Mouse (Mus musculus): Measurements from ENCODE around the gene Col6a5. TPM values are rescaled to one million over a fixed set of nuclear protein-coding genes. Genes with fewer than 3 reads are reported as not detected.

The Col6a5 gene
- polyA plus RNA-seq (2015; fragmentation: Nextera tagmentation; extraction: Ambion mirVana) = 0.06 TPM in 1 of 2 replicates, not detected in the other

DNA sequence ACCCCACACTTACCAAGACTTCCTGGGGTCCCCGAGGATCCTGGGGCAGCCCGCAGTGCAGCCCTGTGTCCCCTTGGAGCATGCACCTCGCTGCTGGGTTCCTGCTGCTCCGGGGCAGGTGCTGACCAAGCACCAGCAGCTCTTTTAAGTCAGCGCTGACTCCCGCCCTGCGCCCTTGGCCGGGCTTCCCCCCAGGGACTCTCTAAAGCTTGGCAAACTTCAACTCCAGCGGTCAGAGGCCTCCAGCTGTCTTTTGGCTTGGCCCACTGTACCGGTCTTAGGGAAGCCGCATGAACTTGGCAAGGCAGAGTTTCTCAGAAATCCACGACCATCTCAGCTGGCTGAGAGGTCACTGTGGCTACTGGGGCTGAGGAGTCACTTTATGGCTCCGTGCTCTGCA lies at the start of gene Col6a5:
TSS of gene Col6a5 (minus strand) at position 111 of the 400 bp plus-strand sequence.
- 24% methylated on average over 13 of the region's 13 CpGs for WGBS (ENCODE audit: insufficient replicate concordance)
- Histone ChIP-seq H3K27ac (replicated peaks) (no peak within 1 kb of the TSS), H3K4me2 (no peak within 1 kb of the TSS)

DNA sequence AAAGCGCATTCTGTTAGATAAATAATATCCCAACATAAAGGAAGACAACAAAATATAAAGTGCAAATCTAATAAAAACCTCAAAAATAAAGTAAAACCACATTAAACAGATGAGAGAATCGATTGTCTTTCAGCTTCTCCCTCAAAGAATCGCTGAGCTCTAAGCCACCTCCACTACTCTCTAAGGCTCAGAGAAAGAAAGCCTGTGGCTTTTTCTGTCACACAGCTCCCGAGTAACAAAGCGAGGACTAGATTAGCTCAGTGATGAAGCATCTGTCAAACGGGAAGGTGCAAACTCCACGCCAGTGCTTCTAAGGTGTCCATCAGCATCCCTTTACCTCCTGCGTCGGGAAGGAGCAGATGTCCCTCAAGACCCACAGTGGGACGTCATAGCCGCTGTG lies 37.5 kb upstream of the Col6a5 start:
- H3K4me2 ChIP-seq = no peak overlapping the region
- no peaks in the 10 kb centered on the region for H3K9me3 ChIP-seq (replicated peaks)
- ATAC-seq (ENCODE audit: insufficient read depth) = no peak
- H3K36me3 ChIP-seq (replicated peaks) = no peaks in the 10 kb centered on the region
- H3K27ac ChIP-seq (replicated peaks) = no peak overlapping the region
- no peaks in the 10 kb centered on the region for H3K4me1 ChIP-seq (replicated peaks)
- WGBS (ENCODE audit: insufficient replicate concordance) = 45% methylated on average over 11 of the region's 11 CpGs
- no peak overlapping the region for H3K4me3 ChIP-seq (replicated peaks)
- no peak overlapping the region for H3K9ac ChIP-seq
- H3K27me3 ChIP-seq = no peaks in the 10 kb centered on the region

More for the DNA sequence above, at the start of gene Col6a5:
- no peaks in the 10 kb centered on the region for H3K36me3 ChIP-seq (replicated peaks)
- ATAC-seq (ENCODE audit: insufficient read depth) = no peak
- 0 out of 2 replicates have a peak, but pooled peaks cover 6% of the 10 kb centered on the region for H3K4me1 ChIP-seq (replicated peaks)
- H3K4me3 ChIP-seq (replicated peaks) = no peak within 1 kb of the TSS
- no peaks in the 10 kb centered on the region for H3K9me3 ChIP-seq (replicated peaks)
- 0 out of 2 replicates have a peak, but pooled peaks cover 5% of the 10 kb centered on the region for H3K27me3 ChIP-seq
- no peak within 1 kb of the TSS for H3K9ac ChIP-seq

DNA sequence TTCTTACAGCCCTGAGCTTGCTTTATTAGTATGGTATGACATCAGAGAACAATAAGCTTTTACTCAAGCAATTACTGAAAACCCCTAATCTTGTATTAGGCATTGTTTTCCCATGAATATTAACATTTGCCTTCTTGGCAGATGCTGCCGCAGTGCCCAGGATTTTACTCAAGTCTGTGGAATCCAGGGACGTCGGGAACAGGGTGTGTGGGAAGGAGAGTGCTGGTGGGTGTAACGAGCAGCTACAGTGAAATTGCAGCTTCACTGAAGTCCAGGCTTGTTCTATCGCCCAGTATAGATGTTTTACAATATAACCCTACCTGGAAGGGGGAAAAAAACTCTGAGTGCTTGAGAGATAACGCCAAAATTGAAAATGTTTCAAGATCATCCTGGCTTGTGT lies 32.0 kb upstream of the Col6a5 start:
- Histone ChIP-seq H3K36me3 (replicated peaks) (no peaks in the 10 kb centered on the region), H3K4me2 (no peak overlapping the region), H3K9me3 (replicated peaks) (no peaks in the 10 kb centered on the region), H3K4me3 (replicated peaks) (no peak overlapping the region), H3K9ac (no peak overlapping the region), H3K27me3 (no peaks in the 10 kb centered on the region), H3K27ac (replicated peaks) (no peak overlapping the region), H3K4me1 (replicated peaks) (no peaks in the 10 kb centered on the region)
- 62% methylated on average over 6 of the region's 6 CpGs for WGBS (ENCODE audit: insufficient replicate concordance)
- no peak for ATAC-seq (ENCODE audit: insufficient read depth)

DNA sequence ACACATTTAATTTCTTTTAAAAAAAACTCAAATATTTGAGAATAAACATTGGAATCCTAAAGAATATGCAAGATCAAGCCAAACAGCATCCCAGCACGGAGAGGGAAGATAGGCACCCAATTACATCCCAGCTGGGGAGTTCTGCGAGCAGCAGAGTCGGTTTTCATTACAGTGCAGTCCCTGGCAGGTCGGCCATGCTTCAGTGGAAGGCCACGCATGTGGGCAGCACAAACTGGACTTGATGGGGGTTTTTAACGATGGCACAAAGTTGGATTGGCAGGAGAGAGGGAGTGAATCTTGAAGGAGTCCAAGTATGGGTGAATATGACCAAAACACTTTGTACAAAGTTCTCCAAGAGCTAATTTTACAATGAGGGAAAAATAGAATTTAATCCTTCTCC lies 29.7 kb upstream of the Col6a5 start:
- H3K27ac ChIP-seq (replicated peaks) = no peak overlapping the region
- no peaks in the 10 kb centered on the region for H3K36me3 ChIP-seq (replicated peaks)
- no peak overlapping the region for H3K4me2 ChIP-seq
- H3K9me3 ChIP-seq (replicated peaks) = no peaks in the 10 kb centered on the region
- H3K4me1 ChIP-seq (replicated peaks) = no peaks in the 10 kb centered on the region
- no peak for ATAC-seq (ENCODE audit: insufficient read depth)
- no peaks in the 10 kb centered on the region for H3K27me3 ChIP-seq
- H3K9ac ChIP-seq = no peak overlapping the region
- 56% methylated on average over 6 of the region's 6 CpGs for WGBS (ENCODE audit: insufficient replicate concordance)
- H3K4me3 ChIP-seq (replicated peaks) = no peak overlapping the region

DNA sequence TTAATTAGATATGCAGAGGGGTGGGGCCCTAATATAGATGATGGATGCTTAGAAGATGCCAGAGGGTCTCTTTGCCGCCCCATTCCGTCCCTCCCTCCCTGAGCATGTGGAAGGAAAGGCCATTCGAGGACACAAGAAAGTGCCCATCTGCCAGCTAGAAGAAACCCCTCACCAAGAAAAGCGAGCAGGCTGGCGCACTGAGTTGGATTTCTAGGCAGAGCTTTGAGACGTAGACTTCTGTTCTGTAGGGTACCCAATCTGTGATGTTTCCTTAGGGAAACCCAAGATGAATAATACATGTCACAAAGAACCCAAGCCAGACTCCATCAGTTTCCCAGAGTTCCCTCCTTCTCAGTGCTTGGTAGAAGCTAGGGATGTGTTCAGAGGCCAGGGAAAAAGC lies 29.0 kb upstream of the Col6a5 start:
- H3K36me3 ChIP-seq (replicated peaks) = no peaks in the 10 kb centered on the region
- no peak for ATAC-seq (ENCODE audit: insufficient read depth)
- no peaks in the 10 kb centered on the region for H3K27me3 ChIP-seq
- H3K27ac ChIP-seq (replicated peaks) = no peak overlapping the region
- WGBS (ENCODE audit: insufficient replicate concordance) = 62% methylated on average over 6 of the region's 6 CpGs
- no peak overlapping the region for H3K4me3 ChIP-seq (replicated peaks)
- H3K9me3 ChIP-seq (replicated peaks) = no peaks in the 10 kb centered on the region
- H3K9ac ChIP-seq = no peak overlapping the region
- no peak overlapping the region for H3K4me2 ChIP-seq
- no peaks in the 10 kb centered on the region for H3K4me1 ChIP-seq (replicated peaks)

DNA sequence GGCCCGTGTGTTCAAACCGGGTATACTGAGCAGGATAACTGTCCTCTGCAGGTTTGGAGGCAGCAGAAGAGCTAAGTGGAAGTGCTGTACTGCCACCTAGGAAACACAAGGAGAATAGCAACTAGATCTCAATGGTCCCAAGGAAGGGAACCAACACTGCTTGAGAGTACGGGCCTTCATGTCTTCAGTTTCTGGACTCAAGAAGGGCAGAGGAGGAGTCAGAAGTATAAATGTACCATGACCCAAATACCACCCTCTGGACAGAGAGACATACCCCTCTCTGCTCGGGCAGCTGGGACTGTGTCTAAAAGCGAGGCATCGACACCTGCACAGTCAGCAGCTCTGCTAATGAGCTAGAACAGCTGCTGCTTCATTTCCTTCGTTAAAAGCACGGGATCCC lies 27.7 kb upstream of the Col6a5 start:
- Histone ChIP-seq H3K9me3 (replicated peaks) (no peaks in the 10 kb centered on the region), H3K27me3 (no peaks in the 10 kb centered on the region), H3K4me2 (no peak overlapping the region), H3K9ac (no peak overlapping the region), H3K36me3 (replicated peaks) (no peaks in the 10 kb centered on the region), H3K4me3 (replicated peaks) (no peak overlapping the region), H3K27ac (replicated peaks) (no peak overlapping the region), H3K4me1 (replicated peaks) (no peaks in the 10 kb centered on the region)
- ATAC-seq (ENCODE audit: insufficient read depth) = no peak
- 51% methylated on average over 8 of the region's 8 CpGs for WGBS (ENCODE audit: insufficient replicate concordance)

DNA sequence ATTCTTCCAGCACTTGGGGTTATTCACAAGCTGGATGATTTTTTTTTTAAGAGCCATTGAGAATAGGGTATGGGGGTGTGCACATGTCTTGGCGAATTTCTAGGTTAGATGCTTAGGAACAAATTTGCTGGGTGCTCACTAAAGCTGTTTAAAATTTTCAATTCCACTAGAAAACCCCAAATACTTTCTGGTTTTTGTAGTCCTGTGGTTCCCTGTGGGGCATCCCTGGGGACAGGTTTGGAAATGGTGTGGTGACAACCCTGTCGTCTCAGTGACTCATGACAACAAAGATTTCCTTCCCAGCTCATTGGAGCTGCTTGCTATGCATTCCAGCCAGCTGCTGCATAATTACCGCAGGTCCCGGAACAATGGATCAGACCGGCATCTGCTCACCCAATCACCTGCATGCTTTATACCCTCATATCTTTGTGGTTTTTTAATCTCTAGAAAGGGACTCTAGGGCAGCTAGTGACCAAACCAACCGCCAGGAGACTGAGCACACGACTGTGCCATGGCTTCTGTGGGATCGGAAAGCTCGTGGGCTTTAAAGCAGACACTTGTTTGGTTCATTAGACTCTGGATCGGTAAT lies 24.6 kb upstream of the Col6a5 start:
- Histone ChIP-seq H3K9me3 (replicated peaks) (no peaks in the 10 kb centered on the region), H3K9ac (no peak overlapping the region), H3K27me3 (no peaks in the 10 kb centered on the region), H3K27ac (replicated peaks) (no peak overlapping the region), H3K36me3 (replicated peaks) (no peaks in the 10 kb centered on the region), H3K4me2 (no peak overlapping the region), H3K4me1 (replicated peaks) (no peaks in the 10 kb centered on the region), H3K4me3 (replicated peaks) (no peak overlapping the region)
- WGBS (ENCODE audit: insufficient replicate concordance) = 37% methylated on average over 10 of the region's 10 CpGs
- no peak for ATAC-seq (ENCODE audit: insufficient read depth)

DNA sequence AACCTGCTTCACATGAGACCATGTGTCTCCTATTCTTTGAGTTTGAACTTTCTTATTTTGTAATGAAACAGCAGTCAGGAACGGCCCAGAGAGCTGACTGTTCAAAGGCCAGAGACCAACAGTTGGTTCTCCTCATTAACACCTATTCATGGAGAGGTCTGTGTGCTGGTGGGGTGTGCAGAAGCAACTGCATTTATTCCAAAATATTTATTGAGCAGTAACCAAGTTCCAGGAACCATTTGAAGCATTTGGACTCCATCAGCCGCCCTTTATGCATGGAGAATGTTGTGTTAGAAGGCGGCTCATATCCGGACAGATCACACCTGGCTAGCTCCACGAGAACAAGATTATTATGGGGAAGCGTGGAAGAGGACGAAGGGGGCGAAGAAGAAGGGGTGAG lies 18.0 kb upstream of the Col6a5 start:
- no peak overlapping the region for H3K9ac ChIP-seq
- H3K4me1 ChIP-seq (replicated peaks) = no peaks in the 10 kb centered on the region
- no peak overlapping the region for H3K27ac ChIP-seq (replicated peaks)
- no peak for ATAC-seq (ENCODE audit: insufficient read depth)
- 71% methylated on average over 8 of the region's 8 CpGs for WGBS (ENCODE audit: insufficient replicate concordance)
- no peak overlapping the region for H3K4me2 ChIP-seq
- H3K27me3 ChIP-seq = no peaks in the 10 kb centered on the region; the same call in none of the 2 replicates
- H3K4me3 ChIP-seq (replicated peaks) = no peak overlapping the region
- H3K9me3 ChIP-seq (replicated peaks) = no peaks in the 10 kb centered on the region
- no peaks in the 10 kb centered on the region for H3K36me3 ChIP-seq (replicated peaks)

DNA sequence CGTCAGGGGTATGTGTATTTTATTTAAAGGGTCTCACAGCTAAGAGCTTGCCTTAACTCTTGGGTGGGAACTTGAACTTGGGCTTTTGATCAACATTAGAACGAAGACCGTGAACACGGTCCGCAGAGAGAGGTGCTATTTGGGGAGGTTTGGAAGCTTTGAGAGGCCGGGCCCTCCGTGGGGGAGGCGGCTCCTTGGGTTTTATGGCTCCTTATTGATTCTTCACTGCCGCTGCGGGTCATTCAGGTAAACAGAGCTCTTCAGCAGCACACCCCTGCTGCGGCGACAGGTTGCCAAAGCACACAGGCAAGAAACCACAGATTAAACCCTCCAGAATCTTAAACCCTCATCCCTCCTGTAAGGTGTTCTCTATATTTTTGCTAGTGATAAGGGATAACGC lies 16.4 kb upstream of the Col6a5 start:
- H3K36me3 ChIP-seq (replicated peaks) = no peaks in the 10 kb centered on the region
- no peak overlapping the region for H3K27ac ChIP-seq (replicated peaks)
- H3K4me1 ChIP-seq (replicated peaks) = no peaks in the 10 kb centered on the region
- no peaks in the 10 kb centered on the region; the same call in none of the 2 replicates for H3K27me3 ChIP-seq
- no peak for ATAC-seq (ENCODE audit: insufficient read depth)
- H3K4me2 ChIP-seq = 0 out of 2 replicates have a peak overlapping the region, but pooled peaks have one; percentile 11
- H3K9me3 ChIP-seq (replicated peaks) = no peaks in the 10 kb centered on the region
- H3K4me3 ChIP-seq (replicated peaks) = no peak overlapping the region
- no peak overlapping the region for H3K9ac ChIP-seq
- WGBS (ENCODE audit: insufficient replicate concordance) = 19% methylated on average over 13 of the region's 13 CpGs

DNA sequence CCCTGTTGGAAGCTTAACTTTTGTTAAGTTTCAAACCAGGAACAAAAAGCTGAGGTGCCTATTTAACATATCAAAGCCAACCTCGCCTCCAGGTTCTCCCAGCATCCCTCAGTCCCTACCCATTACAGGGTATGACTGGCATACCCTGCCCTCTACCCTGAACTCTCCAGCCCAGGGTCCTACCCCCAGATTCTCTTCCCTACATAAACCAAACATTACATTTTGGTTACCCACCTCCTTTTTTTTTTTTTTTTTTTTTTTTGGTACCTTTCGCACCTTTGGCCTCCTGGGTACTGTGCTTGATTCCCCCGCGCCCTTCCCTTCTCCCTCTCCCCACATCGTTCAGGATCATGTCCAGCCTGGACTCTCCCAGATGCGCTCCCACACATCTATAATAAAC lies 15.9 kb upstream of the Col6a5 start:
- WGBS (ENCODE audit: insufficient replicate concordance) = 38% methylated on average over 6 of the region's 6 CpGs

DNA sequence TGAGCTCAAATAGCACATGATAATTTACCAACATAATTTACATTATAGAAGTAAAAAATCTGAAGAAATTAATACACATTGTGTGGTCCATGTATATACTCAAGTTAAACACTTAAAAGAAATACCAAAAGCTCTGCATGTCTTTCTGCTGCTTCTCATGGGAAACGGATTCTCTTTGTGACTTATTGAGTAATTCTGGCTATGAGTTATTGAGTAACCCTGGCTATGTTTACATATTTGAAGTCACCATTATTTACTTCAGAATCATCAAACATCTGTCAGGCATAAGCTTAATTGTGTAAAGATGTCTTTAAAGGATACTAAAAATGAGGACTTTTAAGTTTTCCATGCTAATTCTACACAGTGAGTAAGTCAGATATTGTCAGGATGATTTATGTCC lies 13.3 kb upstream of the Col6a5 start:
- no peak overlapping the region for H3K4me2 ChIP-seq
- ATAC-seq (ENCODE audit: insufficient read depth) = no peak
- H3K27ac ChIP-seq (replicated peaks) = no peak overlapping the region
- no peaks in the 10 kb centered on the region for H3K36me3 ChIP-seq (replicated peaks)
- no peaks in the 10 kb centered on the region; the same call in none of the 2 replicates for H3K27me3 ChIP-seq
- no peak overlapping the region for H3K4me3 ChIP-seq (replicated peaks)
- H3K9me3 ChIP-seq (replicated peaks) = no peaks in the 10 kb centered on the region
- H3K4me1 ChIP-seq (replicated peaks) = no peaks in the 10 kb centered on the region
- 42% methylated on average over 1 of the region's 1 CpGs for WGBS (ENCODE audit: insufficient replicate concordance)
- no peak overlapping the region for H3K9ac ChIP-seq

More for the DNA sequence above, 15.9 kb upstream of the Col6a5 start:
- Histone ChIP-seq H3K27ac (replicated peaks) (no peak overlapping the region), H3K4me2 (no peak overlapping the region), H3K9ac (no peak overlapping the region), H3K4me3 (replicated peaks) (no peak overlapping the region), H3K4me1 (replicated peaks) (no peaks in the 10 kb centered on the region), H3K36me3 (replicated peaks) (no peaks in the 10 kb centered on the region), H3K27me3 (no peaks in the 10 kb centered on the region; the same call in none of the 2 replicates), H3K9me3 (replicated peaks) (no peaks in the 10 kb centered on the region)
- ATAC-seq (ENCODE audit: insufficient read depth) = no peak

DNA sequence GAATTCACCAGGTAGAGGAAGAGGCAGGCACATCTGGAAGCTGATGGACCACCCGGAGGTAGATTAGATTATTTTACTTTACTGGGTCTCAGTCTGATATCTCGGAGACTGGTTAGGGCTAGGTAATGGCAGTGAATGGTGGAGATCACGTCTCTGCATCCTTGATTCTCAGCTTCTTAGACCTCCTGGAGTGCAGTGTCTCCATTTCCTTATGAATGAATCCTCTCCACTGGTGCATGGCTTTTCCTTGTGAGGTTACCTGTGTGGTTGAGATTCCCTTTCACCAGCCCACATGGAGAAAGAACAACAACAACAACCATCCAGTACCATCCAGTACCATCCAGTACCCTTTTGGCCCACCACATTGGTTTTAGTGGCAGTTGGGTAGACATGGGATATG lies 11.6 kb upstream of the Col6a5 start:
- Histone ChIP-seq H3K9me3 (replicated peaks) (no peaks in the 10 kb centered on the region), H3K36me3 (replicated peaks) (no peaks in the 10 kb centered on the region), H3K4me1 (replicated peaks) (no peaks in the 10 kb centered on the region), H3K4me3 (replicated peaks) (no peak overlapping the region), H3K4me2 (no peak overlapping the region), H3K27me3 (no peaks in the 10 kb centered on the region; the same call in none of the 2 replicates), H3K9ac (no peak overlapping the region), H3K27ac (replicated peaks) (no peak overlapping the region)
- no peak for ATAC-seq (ENCODE audit: insufficient read depth)
- 81% methylated on average over 3 of the region's 3 CpGs for WGBS (ENCODE audit: insufficient replicate concordance)
